Mouse (Mus musculus) lung, postnatal 10 days (tissue): ENCODE data around the gene Rlbp1.
A peak's percentile ranks its signal among the peaks of the same experiment; 100 is the strongest.

Experiments
- DNase-seq: peaks from one replicate; pipeline ENCODE4 v3.0.0; 2021

Gene Rlbp1

DNA sequence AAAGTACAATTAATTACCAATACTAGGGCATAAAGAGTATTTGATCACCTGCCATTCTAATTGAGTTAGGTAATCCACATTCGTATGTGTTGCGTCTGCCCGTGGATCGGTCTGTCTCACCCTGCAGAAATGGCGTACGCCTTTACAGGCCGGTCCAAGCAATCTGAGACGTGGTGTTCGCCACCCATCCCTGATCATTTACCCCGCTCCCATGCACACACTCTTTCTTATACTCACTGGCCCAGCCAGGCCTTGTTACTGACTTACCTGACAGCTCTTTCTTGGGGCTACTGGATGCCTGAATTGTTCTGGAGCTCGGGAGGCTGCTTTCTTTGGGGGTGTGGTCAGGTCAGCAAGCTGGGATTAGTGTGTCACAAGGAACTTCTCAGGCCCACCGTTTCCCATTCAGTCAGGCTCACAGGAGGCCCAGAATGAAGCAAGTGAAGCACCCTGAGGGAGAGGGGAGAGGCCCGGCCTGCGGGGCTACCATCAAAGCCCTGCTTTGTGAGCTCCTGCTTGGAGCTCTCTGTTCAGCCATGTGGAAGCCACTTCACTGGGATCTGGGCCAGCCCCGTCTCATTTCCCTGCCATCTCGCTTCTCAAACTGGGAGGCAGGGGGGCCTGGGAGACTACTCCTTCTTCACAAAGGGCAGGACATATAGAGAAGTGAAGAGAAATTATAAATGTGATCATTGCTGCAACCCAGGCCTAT is at the start of gene Rlbp1:
Gene Rlbp1, minus strand, starts transcription at position 627 of the 712 bp plus-strand sequence.
- no peak for DNase-seq

DNA sequence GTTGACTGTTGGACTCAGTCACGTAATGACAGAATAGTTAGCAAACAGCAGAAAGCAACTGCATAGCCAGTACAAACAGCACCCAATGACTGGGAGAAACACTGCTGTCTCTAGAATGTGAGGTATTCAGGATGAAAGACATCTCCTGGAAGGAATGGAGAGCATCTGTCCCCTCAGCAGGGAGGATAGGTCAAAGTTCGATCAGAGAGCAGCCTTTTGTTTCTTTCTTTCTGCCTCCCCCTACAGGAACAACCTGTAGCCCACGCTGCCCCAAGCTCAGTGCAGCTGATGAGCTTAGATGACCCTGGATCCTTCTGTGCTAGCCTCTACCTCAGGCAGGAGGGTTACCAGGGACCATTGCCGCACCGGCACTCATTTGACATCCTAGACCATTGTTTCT is 41.4 kb upstream of the Rlbp1 start:
- no peak for DNase-seq

DNA sequence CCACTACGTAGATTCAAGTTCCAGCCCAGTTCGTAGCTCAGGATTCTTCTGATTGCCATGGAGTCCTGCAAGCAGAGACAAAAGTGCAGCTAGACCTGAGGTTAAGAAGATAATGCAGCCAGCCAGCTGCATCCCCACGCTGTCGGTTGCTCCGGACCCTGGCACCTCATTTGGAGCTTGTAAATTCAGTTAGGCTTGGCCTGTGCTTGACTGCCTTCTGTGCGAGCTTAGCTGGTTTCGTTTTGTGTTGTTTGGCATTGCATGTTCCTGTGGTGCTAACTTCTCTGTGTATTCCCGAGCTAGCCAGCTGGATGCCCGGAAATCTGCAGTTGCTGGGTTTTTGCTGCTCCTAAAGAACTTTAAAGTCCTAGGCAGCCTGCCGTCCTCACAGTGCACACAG is 39.0 kb upstream of the Rlbp1 start:
- peak; percentile 14 for DNase-seq

DNA sequence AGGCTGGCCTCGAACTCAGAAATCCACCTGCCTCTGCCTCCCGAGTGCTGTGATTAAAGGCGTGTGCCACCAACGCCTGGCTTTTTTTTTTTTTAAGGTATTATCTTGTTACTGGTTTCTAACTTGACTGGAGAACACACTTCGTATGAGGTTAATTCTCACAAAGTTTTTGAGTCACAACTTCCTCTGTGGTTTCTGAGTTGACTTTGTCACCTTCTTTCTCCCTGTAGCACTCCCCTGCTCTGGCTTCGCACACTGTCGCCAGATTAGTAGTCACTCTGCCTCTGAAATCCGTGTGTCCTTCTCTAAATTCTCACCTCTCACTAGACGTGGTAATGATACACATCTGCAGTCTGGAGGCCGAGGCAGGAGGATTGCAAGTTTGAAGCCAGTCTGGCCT is 36.0 kb upstream of the Rlbp1 start:
- DNase-seq: no peak

DNA sequence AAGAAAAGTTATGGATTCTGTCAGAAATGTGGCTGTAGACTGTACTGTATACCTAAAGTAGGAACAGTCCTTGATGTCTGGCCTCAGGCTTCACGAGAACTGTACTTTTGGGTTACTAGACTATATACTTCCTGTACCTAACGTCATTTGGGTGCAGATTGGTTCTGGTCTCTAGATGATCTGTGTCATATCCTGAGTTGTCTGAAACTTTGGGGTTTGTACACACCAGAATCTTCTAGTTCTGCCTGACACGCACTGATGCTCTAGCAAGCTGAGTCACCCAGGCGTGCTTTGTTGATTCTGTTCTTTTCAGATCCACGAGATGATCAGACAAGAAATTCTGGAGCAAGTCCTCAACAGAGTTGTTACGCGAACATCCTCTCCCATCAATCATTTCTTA is 33.1 kb upstream of the Rlbp1 start:
- DNase-seq: no peak

DNA sequence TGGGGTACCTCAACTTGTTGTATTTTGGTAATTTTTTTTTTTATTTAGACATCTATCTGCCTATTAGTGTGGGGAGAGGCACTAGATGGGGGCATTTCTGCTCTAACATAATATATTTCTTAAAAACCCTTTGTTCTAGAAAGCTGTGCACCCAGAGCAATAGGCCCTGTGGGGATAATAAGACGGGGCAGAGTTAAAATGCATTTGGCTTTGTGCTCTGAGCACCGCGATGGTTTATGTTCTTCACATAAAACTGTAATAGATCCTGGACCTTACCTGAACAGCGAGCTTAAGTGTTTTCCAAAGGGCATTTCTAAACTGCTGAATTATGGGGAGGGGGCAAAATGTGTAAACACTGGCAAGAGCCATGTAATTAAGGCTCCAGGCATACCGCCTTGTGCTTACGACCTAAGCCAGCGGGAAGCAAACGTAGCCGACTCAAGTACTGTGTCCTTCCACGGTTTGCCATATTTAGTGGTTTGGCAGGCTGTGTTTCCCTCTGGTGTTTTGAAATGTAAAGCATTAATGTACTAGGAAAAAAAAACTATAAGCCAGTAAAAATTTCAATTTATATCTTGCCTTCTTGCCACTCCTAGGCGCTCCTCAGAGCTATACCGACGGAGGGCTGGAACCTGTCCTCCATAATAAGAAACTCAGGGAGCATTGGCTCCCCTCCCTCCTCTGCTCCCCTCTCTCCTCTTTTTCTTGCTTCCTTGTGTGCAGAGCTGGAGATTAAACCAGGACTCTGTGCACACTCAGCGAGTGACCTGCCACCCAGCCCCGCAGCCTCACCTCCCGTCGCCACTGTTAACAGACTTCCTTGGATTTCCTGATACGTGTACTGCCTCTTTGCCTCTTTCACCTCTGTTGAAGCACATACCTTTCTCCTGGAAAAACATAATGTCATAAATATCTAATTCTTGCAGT is 27.9 kb upstream of the Rlbp1 start:
- DNase-seq: no peak

DNA sequence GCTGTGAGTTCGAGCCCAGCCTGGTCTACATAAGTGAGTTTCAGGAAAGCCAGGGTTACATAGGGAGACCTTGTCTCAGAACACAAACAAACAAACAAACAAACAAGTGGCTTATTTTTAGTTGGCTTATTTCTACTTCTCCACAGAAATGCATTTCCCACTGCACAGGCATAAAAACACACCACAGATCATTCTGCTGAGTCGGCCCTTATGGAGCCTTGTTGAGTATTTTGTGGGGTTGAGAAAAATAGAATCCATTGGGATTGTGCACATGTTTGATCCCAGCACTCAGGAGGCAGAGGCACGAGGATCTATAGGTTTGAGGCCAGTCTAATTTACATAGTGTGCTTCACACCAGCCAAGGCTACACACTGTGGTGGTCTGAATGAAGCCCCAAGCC is 13.4 kb upstream of the Rlbp1 start:
- DNase-seq: no peak

DNA sequence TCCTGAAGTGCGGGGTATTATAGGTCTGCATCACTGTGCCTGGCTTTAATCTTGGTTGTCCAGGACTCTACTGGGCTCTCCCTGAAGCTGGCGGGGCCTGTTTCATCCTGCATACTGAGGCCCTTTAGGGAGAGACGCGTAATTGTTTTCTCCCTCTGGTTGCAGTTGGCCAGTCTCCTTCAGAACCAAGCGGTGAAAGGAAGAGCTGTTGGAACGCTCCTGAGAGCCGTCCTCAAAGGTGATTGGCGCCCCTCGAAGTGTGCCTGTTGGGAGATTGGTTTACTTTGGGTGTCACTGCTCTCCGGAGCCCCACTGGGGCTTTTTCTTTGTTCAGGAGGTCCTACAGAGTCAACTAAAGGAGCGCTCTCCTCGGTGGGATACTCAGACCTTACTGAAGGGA is 12.1 kb upstream of the Rlbp1 start:
- DNase-seq: no peak

DNA sequence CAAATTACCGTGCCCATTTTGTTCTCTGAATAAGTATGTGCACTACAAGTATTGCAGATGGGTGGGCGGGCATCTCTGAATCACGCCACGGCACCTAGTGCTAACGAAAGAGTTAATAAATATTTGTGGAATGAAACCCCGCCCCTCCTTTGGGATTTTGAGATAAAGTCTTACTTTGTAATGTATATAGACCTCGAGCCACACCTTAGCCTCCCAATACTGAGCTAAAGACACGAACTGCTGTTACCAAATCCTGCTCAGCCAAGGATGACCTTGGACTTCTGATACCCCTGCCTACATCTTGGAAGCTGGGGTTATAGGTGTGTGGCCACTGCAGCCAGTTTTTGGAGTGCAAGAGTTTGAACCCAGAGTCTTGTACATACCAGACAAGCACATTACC is 11.6 kb upstream of the Rlbp1 start:
- DNase-seq: no peak

DNA sequence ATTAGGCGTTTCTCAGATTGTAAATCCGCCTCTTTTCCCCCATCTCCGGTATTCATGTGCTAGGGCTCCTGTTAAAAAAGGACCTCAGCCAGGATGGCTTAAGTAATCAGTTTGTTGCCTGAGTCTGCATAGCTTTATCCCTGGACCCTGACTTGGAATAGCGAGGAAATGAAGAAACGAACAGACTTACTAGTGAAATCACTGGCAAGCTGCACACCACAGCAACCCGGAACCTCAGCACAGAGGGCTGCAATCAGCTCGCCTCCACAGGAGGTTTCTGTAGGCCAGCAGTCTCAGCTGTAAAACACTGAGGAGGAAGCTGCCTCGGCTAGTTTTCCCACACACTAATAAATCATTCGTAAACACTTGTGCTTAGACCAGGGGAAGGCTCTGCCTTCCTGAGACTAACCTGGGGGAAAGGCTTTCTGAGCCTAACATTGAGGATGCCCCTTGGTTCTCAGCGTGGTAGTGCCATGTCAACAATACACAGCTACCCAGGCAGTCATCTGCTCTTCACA is 10.7 kb upstream of the Rlbp1 start:
- DNase-seq: no peak

DNA sequence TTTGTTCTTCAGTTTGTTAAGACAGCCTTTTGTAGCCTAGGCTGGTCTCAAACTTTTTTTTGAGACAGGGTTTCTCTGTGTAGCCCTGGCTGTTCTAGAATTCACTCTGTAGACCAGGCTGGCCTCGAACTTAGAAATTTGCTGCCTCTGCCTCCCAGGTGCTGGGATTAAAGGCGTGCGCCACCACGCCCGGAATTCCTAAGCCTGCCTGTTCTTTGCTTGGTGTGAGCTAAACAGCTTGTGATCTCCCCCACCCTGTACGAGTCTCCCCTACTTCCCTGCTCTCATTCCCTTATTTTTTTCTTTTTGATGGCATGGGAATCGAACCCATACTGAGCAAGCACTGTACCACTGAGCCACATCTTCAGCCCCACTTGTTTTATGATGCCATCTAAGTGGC is 8.3 kb upstream of the Rlbp1 start:
- DNase-seq: no peak

DNA sequence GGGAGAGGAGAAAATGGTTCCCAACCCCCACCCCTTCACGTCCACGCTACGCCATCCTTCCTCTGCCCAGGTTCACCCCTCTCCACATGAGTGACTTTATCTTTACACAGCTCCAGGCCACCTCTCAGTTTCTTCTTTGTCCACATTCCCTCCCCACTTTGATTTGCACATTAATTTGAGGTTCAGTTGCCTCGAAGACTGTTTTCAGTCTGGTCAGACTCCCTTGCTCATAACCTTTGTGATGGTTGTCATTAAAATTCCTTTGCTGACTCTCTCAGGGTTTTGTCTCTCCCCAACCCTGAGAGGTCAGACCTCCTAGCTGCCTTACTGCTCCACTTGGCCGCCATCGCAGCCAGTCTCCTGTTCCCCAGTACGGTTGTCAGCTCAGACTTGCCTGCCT is 7.8 kb upstream of the Rlbp1 start:
- no peak for DNase-seq

DNA sequence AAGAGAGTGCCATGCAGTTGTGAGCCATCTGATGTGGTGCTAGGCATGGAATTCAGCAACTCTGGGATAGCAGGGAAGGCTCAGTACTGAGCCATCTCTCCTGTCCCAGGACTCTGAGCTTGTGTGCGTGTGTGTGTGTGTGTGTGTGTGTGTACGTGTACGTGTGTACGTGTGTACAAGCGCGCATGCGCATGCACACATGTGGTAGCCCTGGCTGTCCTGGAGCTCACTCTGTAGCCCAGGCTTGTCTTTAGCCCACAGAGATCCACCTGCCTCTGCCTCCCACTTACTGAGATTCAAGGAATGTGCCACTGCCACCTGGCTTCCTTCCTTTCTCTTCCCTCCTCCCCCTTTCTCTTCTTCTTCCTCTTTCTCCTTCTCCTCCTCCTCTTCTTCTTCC is 7.1 kb upstream of the Rlbp1 start:
- DNase-seq: no peak

DNA sequence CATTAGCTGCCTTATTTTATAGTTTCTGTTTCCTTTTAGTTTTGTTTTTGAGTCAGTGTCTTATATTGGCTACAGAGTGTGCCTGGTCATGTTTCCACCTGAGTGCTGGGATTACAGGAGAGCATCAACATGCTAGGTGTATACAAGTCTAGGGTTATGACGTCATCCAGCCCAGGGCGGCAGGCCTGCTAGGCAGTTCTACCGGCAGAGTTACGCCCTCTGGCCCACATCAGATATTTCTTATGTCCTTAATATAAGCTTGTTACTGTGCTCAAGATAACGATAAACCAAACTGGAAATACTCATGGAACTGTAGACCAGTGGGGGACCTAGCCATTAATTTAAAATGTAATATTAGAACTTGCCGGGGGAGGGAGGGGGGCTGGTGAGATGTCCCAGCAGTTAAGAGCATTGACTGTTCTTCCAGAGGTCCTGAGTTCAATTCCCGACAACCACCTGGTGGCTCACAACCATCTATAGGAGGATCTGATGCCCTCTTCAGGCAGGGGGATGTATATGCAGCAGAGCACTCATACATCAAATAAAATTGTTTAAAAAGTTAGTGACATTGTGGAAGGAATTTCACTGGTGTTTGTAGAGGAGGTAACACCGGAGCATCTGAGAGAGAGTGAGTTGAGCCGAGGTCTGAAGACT is 6.1 kb upstream of the Rlbp1 start:
- DNase-seq: no peak

DNA sequence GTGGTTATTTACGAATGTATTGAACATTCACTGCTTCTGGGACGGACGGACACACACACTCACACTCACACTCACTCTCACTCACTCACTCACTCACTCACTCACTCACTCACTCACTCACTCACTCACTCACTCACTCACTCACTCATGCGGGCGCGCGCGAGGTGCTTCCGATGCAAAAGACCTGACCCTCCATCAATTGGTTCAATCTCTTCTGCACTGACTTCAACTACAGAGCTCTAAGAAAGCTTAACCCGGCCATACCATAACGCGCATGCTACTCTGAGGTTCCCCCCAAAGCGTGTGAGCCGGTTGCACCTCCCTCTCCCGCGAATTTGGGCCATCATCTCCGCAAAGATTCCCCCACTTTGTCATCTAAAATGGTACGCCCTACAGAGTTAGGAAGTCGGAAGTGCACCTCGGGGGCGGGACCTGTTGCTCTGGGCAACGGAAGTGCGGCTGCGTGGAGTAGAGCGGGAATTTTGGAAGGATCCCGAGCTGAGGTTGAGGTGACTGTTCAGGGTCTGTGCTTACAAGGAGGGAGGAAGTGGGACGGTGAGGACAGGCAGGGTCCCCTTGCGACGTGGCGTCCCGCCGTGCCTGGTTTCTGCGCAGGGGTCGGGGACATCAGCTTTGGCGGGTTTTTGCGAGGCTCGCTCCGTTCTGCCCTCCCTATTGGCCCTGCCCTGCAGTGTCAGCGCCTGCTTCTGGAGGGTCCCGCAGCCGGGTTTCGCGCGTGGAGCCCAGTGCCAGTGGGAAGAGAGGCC is 5.2 kb upstream of the Rlbp1 start, which contains the start of gene Fanci:
Gene Fanci, plus strand, starts transcription at position 47 of the 767 bp plus-strand sequence.
- peak; percentile 96 for DNase-seq

DNA sequence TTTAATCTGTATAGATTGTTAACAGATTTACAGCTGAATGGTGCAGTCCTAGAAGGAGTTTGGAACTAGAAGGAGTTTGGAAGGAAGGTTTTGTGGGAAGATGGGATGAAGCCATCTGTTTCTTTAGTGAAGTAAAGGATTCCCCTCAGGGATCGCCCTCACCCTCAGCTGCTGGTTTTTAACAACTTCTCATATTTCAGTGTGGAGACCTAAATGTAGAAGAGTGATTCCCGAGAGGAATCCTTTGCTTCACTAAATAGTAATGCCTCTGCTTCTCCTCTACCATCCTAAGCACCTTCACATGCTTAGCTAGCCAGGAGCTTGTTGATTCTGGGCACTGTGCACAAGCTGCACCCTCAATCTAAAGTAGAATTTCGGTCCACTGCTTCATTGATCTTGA is 4.6 kb upstream of the Rlbp1 start:
- DNase-seq: no peak

DNA sequence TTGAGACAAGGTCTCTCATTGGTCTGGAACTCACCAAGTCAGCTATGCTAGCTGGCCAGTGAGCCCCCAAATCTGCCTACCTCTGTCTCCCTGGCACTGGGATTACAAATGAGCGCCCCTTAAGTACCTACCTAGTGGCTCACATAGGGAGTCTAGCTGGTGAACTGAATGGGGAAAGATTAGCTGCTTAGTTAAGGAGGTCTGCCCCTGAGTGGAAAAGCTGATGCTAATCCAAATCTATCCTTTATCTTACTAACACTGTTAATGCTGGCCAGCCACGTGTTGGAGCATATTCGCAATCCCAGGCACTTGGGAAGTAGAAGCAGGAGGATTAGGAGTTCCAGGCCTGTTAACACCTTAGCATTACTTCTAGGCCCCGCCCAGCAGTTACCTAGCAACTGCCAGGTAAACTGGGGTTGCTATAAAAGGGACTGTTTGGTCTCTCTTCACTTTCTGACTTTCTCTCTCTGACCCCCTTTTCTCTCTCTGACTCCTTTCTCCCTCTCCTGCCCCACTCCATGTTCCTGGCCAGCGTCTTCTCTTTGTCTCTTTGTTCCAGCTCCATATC is 3.4 kb upstream of the Rlbp1 start:
- peak; percentile 25 for DNase-seq

DNA sequence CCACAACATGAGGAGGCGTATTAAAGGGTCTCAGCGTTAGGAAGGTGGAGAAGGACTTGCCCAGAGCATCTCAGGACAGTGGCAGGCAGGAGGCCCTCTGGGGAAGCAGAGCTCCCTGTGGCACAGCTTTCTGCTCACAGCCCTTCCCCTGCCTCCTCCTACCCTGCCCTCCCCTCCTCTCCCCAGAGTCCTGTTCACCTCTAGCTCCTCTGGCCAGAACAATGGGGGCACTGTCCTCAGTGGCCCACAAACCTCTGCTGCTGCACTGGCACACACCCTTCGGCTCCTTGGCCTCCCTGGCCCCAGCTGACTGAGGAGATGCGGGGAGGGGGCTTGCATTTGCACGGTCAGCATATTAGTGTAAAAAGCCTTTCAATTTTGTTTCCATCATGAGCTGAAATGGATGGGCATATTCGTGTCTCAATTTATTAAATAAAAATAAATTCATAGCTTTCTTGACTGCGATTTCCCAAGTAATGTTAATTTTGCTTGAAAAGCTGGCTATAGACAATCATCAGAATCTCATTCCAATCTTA is 1.9 kb upstream of the Rlbp1 start:
- DNase-seq: no peak

DNA sequence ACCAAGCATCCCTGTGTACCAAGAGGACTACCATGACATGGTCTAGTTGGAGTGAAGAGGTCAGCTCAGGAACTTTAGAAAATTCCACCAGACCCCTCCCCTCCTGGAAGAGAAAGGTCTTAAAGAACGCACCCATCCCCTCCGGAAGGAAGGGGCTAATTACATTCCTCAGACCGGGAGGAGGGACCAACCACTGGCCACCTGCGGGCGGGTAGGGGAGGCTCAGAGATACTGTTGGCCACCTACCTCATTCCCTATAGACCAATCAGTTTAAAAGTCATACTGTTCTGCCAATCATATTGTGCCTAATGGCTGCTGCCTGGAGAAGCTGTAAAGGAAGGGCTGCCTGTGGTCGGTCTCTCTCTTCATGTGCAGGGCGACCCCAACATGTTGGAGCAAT is 1.1 kb upstream of the Rlbp1 start:
- no peak for DNase-seq

DNA sequence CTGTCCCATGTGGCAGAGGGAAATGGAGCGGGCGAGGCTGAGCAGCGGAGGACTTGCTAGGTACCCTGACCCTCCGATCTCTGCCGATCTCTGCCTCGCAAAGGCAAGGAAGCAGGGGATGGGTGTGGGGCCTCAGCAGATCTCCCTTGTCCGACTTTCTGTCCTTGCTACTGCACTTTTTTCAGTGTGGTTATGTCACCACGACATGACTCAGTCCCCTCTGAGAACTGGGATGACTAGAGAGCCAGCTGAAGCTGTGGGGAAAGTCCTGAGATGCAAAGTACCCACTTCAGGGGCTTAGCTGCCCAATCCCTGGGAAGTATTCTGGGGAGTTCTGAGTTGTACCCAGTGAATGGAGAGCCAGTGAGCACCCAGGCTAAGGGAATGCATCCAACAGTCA is 292 bp upstream of the Rlbp1 start:
- no peak for DNase-seq

DNA sequence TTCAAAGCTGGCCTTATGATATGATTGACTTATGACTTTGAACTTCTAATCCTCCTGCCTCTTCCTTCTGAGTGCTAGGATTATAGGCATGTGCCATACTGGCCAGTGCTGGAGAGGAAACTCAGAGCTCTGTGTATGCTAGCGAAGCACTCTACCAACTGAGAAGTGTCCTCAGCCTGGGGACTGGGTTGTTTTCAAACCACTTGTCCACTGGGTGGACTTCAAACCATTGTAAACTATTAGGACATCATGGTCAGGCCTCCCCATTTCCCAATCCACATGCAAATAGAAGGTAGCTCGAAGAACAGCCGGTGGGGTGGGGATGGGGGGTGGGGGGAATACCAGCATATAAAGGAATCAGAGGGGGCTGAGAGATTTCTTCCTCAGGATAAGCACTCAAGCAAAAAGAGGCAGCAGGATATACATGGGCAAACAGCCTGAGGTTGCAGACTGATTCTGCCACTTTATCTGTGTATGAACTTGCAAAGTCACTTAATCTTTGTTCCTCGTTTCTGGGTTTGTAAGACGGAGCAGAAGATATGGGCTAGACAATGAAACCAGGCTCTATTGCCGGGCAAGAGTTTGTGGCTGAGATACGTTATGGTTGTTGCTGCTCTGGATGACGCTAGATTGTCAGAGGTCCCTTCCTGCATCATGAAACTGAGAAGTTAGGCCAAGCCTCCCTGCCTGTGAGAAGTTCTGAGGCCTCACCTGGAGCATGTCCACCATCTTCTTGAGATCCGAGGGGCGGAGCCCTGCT is 10.2 kb downstream of the Rlbp1 start:
- DNase-seq: peak; percentile 41
